ENCODE assay signal across 9 mouse cellular contexts in genomic region chr12:78971649-78972048, GRCm38 (mm10). TPM values are rescaled to one million over a fixed set of nuclear protein-coding genes. Genes with fewer than 3 reads are reported as not detected.
DNase-seq lines count a peak whose midpoint lies in the region; ATAC-seq and TF ChIP-seq lines count a peak whose summit lies in the region.
"Had no signal": no experiment of that assay in that cellular context is flagged by ENCODE, and none has a peak within 500 bp of the region (broad histone marks: within the 10 kb centered on the region; RNA-seq: fewer than 3 reads in every experiment).

No protein-coding gene starts in this region.

- H3K27ac ChIP-seq in kidney, adult 2 months (ENCODE audit: insufficient read depth, low read depth, low read length) = no peak overlapping the region
- H3K27ac ChIP-seq in intestine, embryonic 15.5 days = no peak overlapping the region
- H3K27ac ChIP-seq: layer of hippocampus, adult 2 months had no signal

- 49% methylated on average over 2 of the region's 2 CpGs for WGBS in kidney, adult 2 months
- WGBS in intestine, embryonic 15.5 days = 72% methylated on average over 2 of the region's 2 CpGs

- no peaks in the 10 kb centered on the region for H3K27me3 ChIP-seq in kidney, adult 2 months (replicated peaks; ENCODE audit: control insufficient read depth, insufficient read depth, low read length)
- H3K27me3 ChIP-seq in intestine, embryonic 15.5 days (replicated peaks) = no peaks in the 10 kb centered on the region

- no peak for ATAC-seq in intestine, embryonic 15.5 days

- DNase-seq in kidney, adult 2 months = peak; percentile 9
- no peak for DNase-seq in kidney, postnatal 14 days
- DNase-seq in adrenal gland, postnatal 25 days = peak; percentile 48
- DNase-seq in cerebellum, postnatal 25 days = peak; percentile 68 to 73
- peak; percentile 68 for DNase-seq in skeletal muscle tissue, adult 2 months (ENCODE audit: low read depth, low spot score)
- DNase-seq in neural tube, embryonic 10.5 days (ENCODE audit: extremely low spot score, low spot score) = no peak
- no peak for DNase-seq in embryo, embryonic 10.5 days (ENCODE audit: low spot score)

- H3K4me1 ChIP-seq in kidney, adult 2 months (ENCODE audit: control insufficient read depth, insufficient read depth, low read length) = no peaks in the 10 kb centered on the region
- no peaks in the 10 kb centered on the region for H3K4me1 ChIP-seq in intestine, embryonic 15.5 days (replicated peaks)

- no peak for TF ChIP-seq CTCF in kidney, adult 2 months (conservative IDR thresholded peaks at IDR 0.05; ENCODE audit: insufficient read depth, insufficient read length, low read depth, low read length)

- no peak overlapping the region for H3K9ac ChIP-seq in intestine, embryonic 15.5 days

- no peak for TF ChIP-seq POLR2A in kidney, adult 2 months (IDR thresholded peaks at IDR 0.05; ENCODE audit: low read depth, low read length)

- no peaks in the 10 kb centered on the region for H3K9me3 ChIP-seq in intestine, embryonic 15.5 days

- no peak overlapping the region for H3K4me2 ChIP-seq in intestine, embryonic 15.5 days (replicated peaks)

- no peaks in the 10 kb centered on the region for H3K36me3 ChIP-seq in kidney, adult 2 months (ENCODE audit: control insufficient read depth, insufficient read depth, low read length)
- H3K36me3 ChIP-seq in intestine, embryonic 15.5 days = no peaks in the 10 kb centered on the region

- no peak overlapping the region for H3K4me3 ChIP-seq in kidney, adult 2 months (ENCODE audit: insufficient read depth, low read depth, low read length)
- no peak overlapping the region for H3K4me3 ChIP-seq in intestine, embryonic 15.5 days (replicated peaks)
- H3K4me3 ChIP-seq: layer of hippocampus, adult 2 months had no signal

RNA-seq across cellular contexts. Expression of gene Tmem229b, which starts 35.8 kb away (rescaled TPM):
- 5.3 and 7.4 TPM in 2 replicates for polyA plus RNA-seq in kidney, adult 2 months (2012; rRNA removed)
- total RNA-seq in adrenal gland, postnatal 25 days (2021) = 5.2 and 9.0 TPM in 2 replicates
- polyA plus RNA-seq in intestine, embryonic 15.5 days (2015; fragmentation: Nextera tagmentation; extraction: Ambion mirVana) = 5.0 and 5.2 TPM in 2 replicates

RNA-seq across cellular contexts. Expression of gene Plekhh1, which starts 57.3 kb away (rescaled TPM):
- polyA plus RNA-seq in kidney, adult 2 months (2012; rRNA removed) = 9.3 and 10.8 TPM in 2 replicates
- total RNA-seq in adrenal gland, postnatal 25 days (2021) = 1.8 and 2.1 TPM in 2 replicates
- polyA plus RNA-seq in intestine, embryonic 15.5 days (2015; fragmentation: Nextera tagmentation; extraction: Ambion mirVana) = 6.8 and 7.3 TPM in 2 replicates

Comparison
In these comparisons a context has a peak if more than half of its experiments do, and no peak if none do; other contexts are left out.
1. DNase-seq: peak in kidney, adult 2 months (single experiment), adrenal gland, postnatal 25 days (single experiment), cerebellum, postnatal 25 days (2 of 2) and skeletal muscle tissue, adult 2 months (single experiment); none in kidney, postnatal 14 days (single experiment), neural tube, embryonic 10.5 days (single experiment) and embryo, embryonic 10.5 days (single experiment).